Mouse (Mus musculus) liver, embryonic 11.5 days (tissue): Measurements from ENCODE around the gene Rps29. TPM values are rescaled to one million over a fixed set of nuclear protein-coding genes. Genes with fewer than 3 reads are reported as not detected.

Source experiments
- ATAC-seq: fragments of 200-750 bp; cut with Nextera tagmentation; replicated peaks from 2 replicates; pipeline ENCODE4 v1.8.0; 2017; ENCODE audit warnings: moderate number of reproducible peaks, mild to moderate bottlenecking, moderate TSS enrichment, moderate library complexity; ENCODE audit not compliant: low FRiP score
- DNase-seq: peaks from one replicate; pipeline ENCODE4 v3.0.0-alpha.2; 2017; ENCODE audit warnings: low spot score
- H3K27ac ChIP-seq: fragments of 300-500 bp; sonication (generic); 2 replicates; pipeline ENCODE4 v1.5.1; 2014; ENCODE audit warnings: mild to moderate bottlenecking, low read depth, low read length, control low read depth
- H3K27me3 ChIP-seq: fragments of 300-500 bp; sonication (generic); replicated peaks from 2 replicates; pipeline ENCODE4 v1.6.1; 2014; ENCODE audit warnings: low read length, mixed read lengths; ENCODE audit not compliant: control insufficient read depth, insufficient read depth
- H3K36me3 ChIP-seq: fragments of 300-500 bp; sonication (generic); 2 replicates; pipeline ENCODE4 v1.6.1; 2014; ENCODE audit warnings: mild to moderate bottlenecking, low read length, moderate library complexity, mixed read lengths; ENCODE audit not compliant: control insufficient read depth, insufficient read depth
- H3K4me1 ChIP-seq: fragments of 300-500 bp; sonication (generic); replicated peaks from 2 replicates; pipeline ENCODE4 v1.6.1; 2014; ENCODE audit warnings: low read length, mixed read lengths; ENCODE audit not compliant: control insufficient read depth, insufficient read depth
- H3K4me2 ChIP-seq: fragments of 300-500 bp; sonication (generic); 2 replicates; pipeline ENCODE4 v1.6.1; 2014; ENCODE audit warnings: mild to moderate bottlenecking, control low read depth, moderate library complexity
- H3K4me3 ChIP-seq: fragments of 300-500 bp; sonication (generic); 2 replicates; pipeline ENCODE4 v1.5.1; 2014; ENCODE audit warnings: low read depth, low read length, control low read depth
- H3K9ac ChIP-seq: fragments of 300-500 bp; sonication (generic); 2 replicates; pipeline ENCODE4 v1.6.1; 2014; ENCODE audit warnings: low read depth, low read length, control low read depth
- H3K9me3 ChIP-seq: fragments of 300-500 bp; sonication (generic); 2 replicates; pipeline ENCODE4 v1.6.1; 2016; ENCODE audit warnings: low read length, inconsistent platforms, mixed read lengths; ENCODE audit not compliant: control insufficient read depth
- WGBS: fragments of 180-500 bp; shearing (Covaris S2); extraction: QIAGEN DNeasy Blood & Tissue Kit; methylation state at CpG from one replicate; pipeline ENCODE4 v1.1.7; 2014; 5-methylcytosine and 5-hydroxymethylcytosine counted together
- polyA plus RNA-seq: library from polyadenylated mRNA; unstranded; fragments of >200 nt; fragmentation: Nextera tagmentation; extraction: Ambion mirVana; gene quantifications from 2 replicates; pipeline ENCODE4 v1.2.1, GENCODE M21; 2014

Rps29 gene
- polyA plus RNA-seq, 1 experiment from 2014 or later, result 1,937 TPM

DNA sequence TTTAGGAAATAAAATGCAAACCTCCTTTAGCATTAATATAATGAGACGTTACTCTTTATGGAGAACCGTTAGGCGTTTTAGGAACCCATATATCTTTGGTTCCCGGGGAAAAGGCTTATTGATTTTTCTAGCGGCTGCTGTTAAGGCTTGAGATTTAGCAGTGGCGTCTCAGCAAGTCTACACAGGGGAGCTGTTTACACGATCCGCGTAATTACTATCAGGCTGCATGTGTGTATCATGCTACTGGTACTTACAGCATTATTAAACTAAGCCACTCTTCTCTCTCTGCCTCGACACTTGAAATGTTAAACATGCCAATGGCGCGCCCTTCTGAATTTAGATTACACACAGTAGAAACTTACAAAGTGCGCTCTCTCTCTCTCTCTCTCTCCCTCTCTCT, 8.9 kb downstream of the Rps29 start:
- Histone ChIP-seq H3K27me3 (no peaks in the 10 kb centered on the region), H3K36me3 (no peaks in the 10 kb centered on the region), H3K4me1 (no peaks in the 10 kb centered on the region), H3K4me3 (no peak overlapping the region), H3K9me3 (no peaks in the 10 kb centered on the region), H3K4me2 (no peak overlapping the region), H3K27ac (no peak overlapping the region), H3K9ac (no peak overlapping the region)
- WGBS, result 76% methylated on average over 13 of the region's 13 CpGs
- no peak for ATAC-seq
- no peak for DNase-seq

DNA sequence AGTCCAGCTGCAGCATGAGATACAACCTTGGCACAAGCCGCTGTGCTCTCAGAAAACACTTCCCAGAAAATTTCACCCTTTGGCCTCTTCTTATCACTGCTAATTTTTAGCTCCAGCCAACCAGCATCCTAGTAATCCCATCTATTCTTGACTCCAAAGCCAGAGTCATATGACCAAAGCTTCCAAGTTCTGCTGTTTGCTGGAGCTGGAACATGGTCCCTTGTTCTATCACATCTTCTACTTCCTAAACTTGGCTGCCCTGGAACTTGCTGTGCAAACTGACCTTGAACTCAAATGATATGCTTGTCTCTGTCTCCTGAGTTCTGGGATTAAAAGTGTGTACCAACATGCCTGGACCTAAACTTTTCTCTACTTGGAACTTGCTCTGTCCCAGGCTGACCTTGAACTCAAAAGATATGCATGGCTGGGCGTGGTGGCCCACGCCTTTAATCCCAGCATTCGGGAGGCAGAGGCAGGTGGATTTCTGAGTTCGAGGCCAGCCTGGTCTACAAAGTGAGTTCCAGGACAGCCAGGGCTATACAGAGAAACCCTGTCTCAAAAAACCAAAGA, 11.7 kb downstream of the Rps29 start:
- no peaks in the 10 kb centered on the region for H3K4me1 ChIP-seq
- no peak for ATAC-seq
- H3K4me3 ChIP-seq, result no peak overlapping the region
- 85% methylated on average over 5 of the region's 5 CpGs for WGBS
- no peak overlapping the region for H3K27ac ChIP-seq
- DNase-seq, result no peak
- H3K27me3 ChIP-seq, result no peaks in the 10 kb centered on the region
- no peaks in the 10 kb centered on the region for H3K9me3 ChIP-seq
- H3K9ac ChIP-seq, result no peak overlapping the region
- no peaks in the 10 kb centered on the region for H3K36me3 ChIP-seq
- H3K4me2 ChIP-seq, result no peak overlapping the region

DNA sequence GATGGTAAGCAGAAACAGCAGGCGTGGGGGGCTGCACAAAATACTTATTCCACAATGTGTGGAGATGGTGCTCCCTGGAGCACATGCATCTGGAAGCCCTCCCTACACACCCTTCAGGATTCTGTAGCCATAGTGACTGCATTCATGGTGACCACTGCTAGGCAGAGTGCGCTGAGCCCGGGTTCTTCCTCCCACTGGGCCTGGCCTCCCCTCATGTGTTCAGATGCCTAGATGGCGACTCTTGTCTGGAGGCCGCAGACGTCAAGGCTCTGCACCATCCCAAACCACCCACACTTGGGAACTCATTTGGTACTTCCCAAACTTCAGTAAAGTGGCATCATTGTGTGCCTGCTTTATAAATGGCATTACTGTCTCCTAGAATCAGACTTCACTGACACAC, 15.5 kb downstream of the Rps29 start:
- Histone ChIP-seq H3K4me3 (no peak overlapping the region), H3K36me3 (no peaks in the 10 kb centered on the region), H3K4me1 (no peaks in the 10 kb centered on the region), H3K9ac (no peak overlapping the region), H3K9me3 (no peaks in the 10 kb centered on the region), H3K4me2 (no peak overlapping the region), H3K27ac (no peak overlapping the region), H3K27me3 (no peaks in the 10 kb centered on the region)
- ATAC-seq, result no peak
- DNase-seq, result no peak
- 81% methylated on average over 6 of the region's 6 CpGs for WGBS

DNA sequence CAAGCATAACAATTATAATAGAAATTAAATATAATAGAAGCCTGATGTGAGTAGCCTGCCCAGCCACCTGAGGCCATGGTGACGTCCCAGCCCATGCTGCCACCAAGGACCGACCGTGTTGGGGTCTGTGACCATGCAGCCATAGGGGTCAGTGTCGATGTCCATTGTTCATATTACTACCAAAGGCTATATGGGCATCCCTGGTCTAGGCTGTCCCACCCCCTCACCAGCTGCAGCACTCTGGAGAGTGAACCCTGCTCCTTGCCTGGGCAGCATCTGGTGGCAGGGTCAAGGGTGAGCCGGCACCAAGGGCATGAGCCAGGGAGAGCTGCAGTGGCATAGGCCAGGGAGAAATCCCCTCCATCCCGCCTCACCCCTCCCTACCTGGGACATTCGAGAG, 19.1 kb downstream of the Rps29 start:
- WGBS, result 85% methylated on average over 7 of the region's 7 CpGs
- no peak overlapping the region for H3K4me3 ChIP-seq

DNA sequence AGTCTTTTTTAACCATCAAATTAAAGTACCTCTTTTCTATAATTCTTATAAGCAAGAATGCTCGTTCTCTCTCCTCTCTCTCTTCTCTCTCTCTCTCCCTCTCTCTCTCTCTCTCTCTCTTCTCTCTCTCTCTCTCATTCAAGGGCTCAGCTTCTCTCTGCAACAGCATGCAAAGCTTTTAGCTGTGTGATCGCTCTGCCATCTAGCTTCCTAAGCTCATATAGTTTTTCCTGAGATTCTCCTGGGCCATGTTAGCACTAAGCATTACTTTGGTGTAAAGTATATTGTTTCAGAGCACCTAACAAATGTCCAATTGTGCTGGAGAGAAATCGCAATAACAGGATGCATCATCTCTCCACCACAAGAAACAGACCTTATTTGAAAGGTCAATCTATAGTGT, 19.8 kb downstream of the Rps29 start:
- Histone ChIP-seq H3K27ac (no peak overlapping the region), H3K4me1 (no peaks in the 10 kb centered on the region), H3K27me3 (no peaks in the 10 kb centered on the region), H3K4me3 (no peak overlapping the region), H3K4me2 (no peak overlapping the region), H3K9me3 (no peaks in the 10 kb centered on the region), H3K9ac (no peak overlapping the region), H3K36me3 (no peaks in the 10 kb centered on the region)
- 84% methylated on average over 3 of the region's 3 CpGs for WGBS
- no peak for DNase-seq
- no peak for ATAC-seq

More for the DNA sequence above, 19.1 kb downstream of the Rps29 start:
- Histone ChIP-seq H3K9me3 (no peaks in the 10 kb centered on the region), H3K36me3 (no peaks in the 10 kb centered on the region), H3K27ac (no peak overlapping the region), H3K4me1 (no peaks in the 10 kb centered on the region), H3K9ac (no peak overlapping the region), H3K27me3 (no peaks in the 10 kb centered on the region), H3K4me2 (no peak overlapping the region)
- DNase-seq (no peak), ATAC-seq (peak; percentile 31; the same call in 1 of the 2 replicates)

DNA sequence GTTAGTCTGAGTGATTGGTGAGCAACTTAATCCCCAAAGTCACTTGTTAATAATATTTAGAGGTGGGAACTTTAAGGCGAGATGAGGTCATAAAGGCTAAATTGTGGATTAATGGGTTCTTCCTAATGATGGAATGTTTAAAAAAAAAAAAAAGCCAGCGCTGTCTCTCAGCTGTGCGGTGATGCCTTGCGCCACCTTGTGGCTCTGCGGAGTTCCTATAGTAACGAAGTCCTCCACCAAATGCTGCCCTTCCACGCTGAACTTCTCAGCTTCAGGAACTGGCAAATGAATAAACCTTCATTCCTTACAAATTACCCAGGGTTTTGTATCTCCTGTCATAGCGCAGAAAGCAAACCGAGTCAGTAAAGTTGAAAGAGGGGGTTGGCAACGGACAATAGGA, 27.0 kb downstream of the Rps29 start:
- no peak overlapping the region for H3K9ac ChIP-seq
- ATAC-seq, result no peak
- 7% methylated on average over 10 of the region's 10 CpGs for WGBS

DNA sequence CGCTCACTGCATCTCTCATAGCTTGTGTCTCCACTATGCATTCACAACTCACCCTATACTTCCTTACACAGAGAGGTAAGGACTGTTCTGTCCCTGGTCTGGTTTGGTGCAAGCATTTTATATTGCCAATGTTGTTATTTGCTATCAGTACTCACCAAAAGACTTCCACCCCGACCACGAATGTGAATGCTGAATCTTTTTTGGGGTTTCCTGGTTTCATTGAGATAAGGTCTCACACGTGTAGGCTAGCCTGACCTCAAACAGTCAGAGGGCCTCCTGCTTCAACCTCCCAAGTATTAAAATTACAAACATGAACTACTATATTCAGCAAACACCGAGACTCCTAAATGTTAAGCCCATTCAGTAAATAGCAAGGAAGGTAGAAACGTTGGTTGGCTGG, 27.7 kb downstream of the Rps29 start:
- no peak for ATAC-seq
- Histone ChIP-seq H3K4me2 (no peak overlapping the region), H3K9me3 (no peaks in the 10 kb centered on the region), H3K9ac (no peak overlapping the region), H3K4me1 (0 out of 2 replicates have a peak, but pooled peaks cover 3% of the 10 kb centered on the region), H3K4me3 (no peak overlapping the region), H3K27ac (no peak overlapping the region), H3K36me3 (no peaks in the 10 kb centered on the region), H3K27me3 (no peaks in the 10 kb centered on the region)
- WGBS, result 63% methylated on average over 6 of the region's 6 CpGs
- DNase-seq, result no peak

More for the DNA sequence above, 27.0 kb downstream of the Rps29 start:
- Histone ChIP-seq H3K27me3 (no peaks in the 10 kb centered on the region), H3K4me3 (no peak overlapping the region), H3K9me3 (no peaks in the 10 kb centered on the region), H3K27ac (no peak overlapping the region), H3K4me2 (no peak overlapping the region), H3K4me1 (0 out of 2 replicates have a peak, but pooled peaks cover 3% of the 10 kb centered on the region), H3K36me3 (no peaks in the 10 kb centered on the region)
- no peak for DNase-seq

DNA sequence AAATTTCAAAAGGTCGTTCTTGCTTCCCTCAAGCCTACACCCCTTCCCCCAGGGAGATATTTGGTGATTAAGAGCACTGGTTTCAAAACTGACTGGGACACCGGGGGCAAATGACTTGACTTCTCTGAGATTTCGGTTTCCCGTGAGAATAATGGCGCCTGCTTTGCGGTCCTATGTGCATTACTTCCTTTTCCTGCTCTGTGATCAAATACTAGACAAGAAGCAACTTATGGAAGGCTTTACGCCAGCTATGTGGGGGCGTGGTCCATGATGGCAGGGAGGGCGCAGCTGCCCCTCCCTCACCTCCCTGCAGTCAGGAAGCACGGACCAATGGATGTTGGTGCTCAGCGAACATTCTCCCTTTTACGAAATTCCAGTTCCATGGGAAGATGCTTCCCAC, 28.5 kb downstream of the Rps29 start:
- DNase-seq (no peak), ATAC-seq (no peak)
- Histone ChIP-seq H3K27me3 (no peaks in the 10 kb centered on the region), H3K4me2 (peak overlapping the region; percentile 62), H3K27ac (no peak overlapping the region), H3K9ac (no peak overlapping the region), H3K4me1 (0 out of 2 replicates have a peak, but pooled peaks cover 3% of the 10 kb centered on the region), H3K9me3 (no peaks in the 10 kb centered on the region), H3K36me3 (no peaks in the 10 kb centered on the region), H3K4me3 (peak overlapping the region; percentile 30)
- WGBS, result 45% methylated on average over 12 of the region's 12 CpGs

DNA sequence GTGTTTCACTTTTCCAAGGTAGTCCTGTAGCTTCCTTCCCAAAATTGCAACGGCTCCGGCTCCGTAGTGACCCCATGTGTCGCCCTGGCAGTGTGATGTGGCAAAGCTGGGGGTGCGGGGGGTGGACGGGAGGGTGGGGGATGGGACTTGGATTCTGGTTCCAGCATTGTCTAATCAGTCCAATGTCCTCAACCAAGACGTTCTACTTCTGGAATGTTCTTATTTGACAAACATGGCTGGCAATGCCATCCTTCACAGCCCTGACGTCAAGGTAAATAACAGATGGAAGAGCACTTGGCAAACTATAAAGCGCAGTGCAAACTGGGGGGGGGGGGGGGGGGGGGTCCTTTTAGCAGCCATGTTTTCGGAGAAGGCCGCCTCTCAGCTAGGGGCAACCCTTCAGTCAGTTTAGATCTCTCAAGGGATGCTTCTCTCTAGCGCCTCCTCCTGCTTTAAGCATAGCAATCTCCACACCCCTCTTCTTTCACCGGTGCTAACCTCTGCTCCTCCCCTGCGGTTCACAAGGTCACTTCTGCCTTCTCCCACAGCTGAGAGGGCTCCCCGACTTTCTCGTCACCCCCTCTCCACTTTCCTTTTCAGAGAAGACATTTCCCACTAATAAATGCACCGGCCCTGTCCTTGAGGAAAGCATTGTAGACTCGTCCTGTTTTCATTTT, 29.2 kb downstream of the Rps29 start:
- 0 out of 2 replicates have a peak, but pooled peaks cover 3% of the 10 kb centered on the region for H3K4me1 ChIP-seq
- no peak for DNase-seq
- 41% methylated on average over 18 of the region's 18 CpGs for WGBS
- H3K36me3 ChIP-seq, result no peaks in the 10 kb centered on the region
- no peaks in the 10 kb centered on the region for H3K27me3 ChIP-seq
- no peak overlapping the region for H3K9ac ChIP-seq
- peak; percentile 54; the same call in 1 of the 2 replicates for ATAC-seq
- H3K9me3 ChIP-seq, result no peaks in the 10 kb centered on the region
- peak overlapping the region; percentile 30 for H3K4me3 ChIP-seq
- H3K4me2 ChIP-seq, result peak overlapping the region; percentile 62
- H3K27ac ChIP-seq, result no peak overlapping the region
